Mouse (Mus musculus): Measurements from ENCODE around the gene Mapkap1. TPM values are rescaled to one million over a fixed set of nuclear protein-coding genes. Genes with fewer than 3 reads are reported as not detected.

Gene Mapkap1
- polyA plus RNA-seq, 1 experiment, result 5.9 TPM

GRCm38 (mm10) chr2:34639725-34640124 is 233.2 kb downstream of the Mapkap1 start:
- Histone ChIP-seq H3K27me3 (ENCODE audit: control insufficient read depth) (no peaks in the 10 kb centered on the region), H3K4me3 (replicated peaks) (no peak overlapping the region), H3K36me3 (ENCODE audit: control insufficient read depth) (no peaks in the 10 kb centered on the region), H3K4me1 (ENCODE audit: control insufficient read depth) (peaks cover 21% of the 10 kb centered on the region), H3K9me3 (ENCODE audit: control insufficient read depth, low read length) (no peaks in the 10 kb centered on the region)
- TF ChIP-seq GATA1 (IDR thresholded peaks at IDR 0.05; ENCODE audit: low read length), result no peak
- TF ChIP-seq TAL1 (IDR thresholded peaks at IDR 0.05; ENCODE audit: low read length), result no peak

- Histone ChIP-seq H3K4me3 (replicated peaks) (no peak overlapping the region), H3K4me1 (ENCODE audit: control insufficient read depth) (peaks cover 33% of the 10 kb centered on the region), H3K27me3 (ENCODE audit: control insufficient read depth) (0 out of 2 replicates have a peak, but pooled peaks cover 3% of the 10 kb centered on the region), H3K36me3 (ENCODE audit: control insufficient read depth) (no peaks in the 10 kb centered on the region), H3K9me3 (ENCODE audit: control insufficient read depth, low read length) (no peaks in the 10 kb centered on the region)
- TF ChIP-seq GATA1 (IDR thresholded peaks at IDR 0.05; ENCODE audit: low read length), result no peak
- no peak for TF ChIP-seq TAL1 (IDR thresholded peaks at IDR 0.05; ENCODE audit: low read length)
These were observed 235.8 kb downstream of the Mapkap1 start for GRCm38 (mm10) chr2:34642351-34642750.

GRCm38 (mm10) chr2:34644571-34645526 is 238.3 kb downstream of the Mapkap1 start:
- peaks cover 3% of the 10 kb centered on the region; the same call in 1 of the 2 replicates for H3K27me3 ChIP-seq (ENCODE audit: control insufficient read depth)
- TF ChIP-seq TAL1 (IDR thresholded peaks at IDR 0.05; ENCODE audit: low read length) (no peak), GATA1 (IDR thresholded peaks at IDR 0.05; ENCODE audit: low read length) (no peak)
- H3K9me3 ChIP-seq (ENCODE audit: control insufficient read depth, low read length), result no peaks in the 10 kb centered on the region
- H3K4me1 ChIP-seq (ENCODE audit: control insufficient read depth), result peaks cover 25% of the 10 kb centered on the region
- H3K4me3 ChIP-seq (replicated peaks), result no peak overlapping the region
- no peaks in the 10 kb centered on the region for H3K36me3 ChIP-seq (ENCODE audit: control insufficient read depth)

- TF ChIP-seq TAL1 (IDR thresholded peaks at IDR 0.05; ENCODE audit: low read length) (no peak), GATA1 (IDR thresholded peaks at IDR 0.05; ENCODE audit: low read length) (no peak)
- peak overlapping the region; percentile 66 for H3K4me3 ChIP-seq (replicated peaks)
- H3K9me3 ChIP-seq (ENCODE audit: control insufficient read depth, low read length), result no peaks in the 10 kb centered on the region
- H3K27me3 ChIP-seq (ENCODE audit: control insufficient read depth), result peaks cover 3% of the 10 kb centered on the region; the same call in 1 of the 2 replicates
- peaks cover 25% of the 10 kb centered on the region for H3K4me1 ChIP-seq (ENCODE audit: control insufficient read depth)
- no peaks in the 10 kb centered on the region for H3K36me3 ChIP-seq (ENCODE audit: control insufficient read depth)
These were observed 239.4 kb downstream of the Mapkap1 start for GRCm38 (mm10) chr2:34645851-34646540.

GRCm38 (mm10) chr2:34646541-34646865 is 239.9 kb downstream of the Mapkap1 start:
- H3K36me3 ChIP-seq (ENCODE audit: control insufficient read depth), result no peaks in the 10 kb centered on the region
- H3K9me3 ChIP-seq (ENCODE audit: control insufficient read depth, low read length), result no peaks in the 10 kb centered on the region; the same call in 1 of the 2 replicates
- H3K4me3 ChIP-seq (replicated peaks), result peak overlapping the region; percentile 66
- H3K27me3 ChIP-seq (ENCODE audit: control insufficient read depth), result peaks cover 3% of the 10 kb centered on the region; the same call in 1 of the 2 replicates
- TF ChIP-seq TAL1 (IDR thresholded peaks at IDR 0.05; ENCODE audit: low read length) (no peak), GATA1 (IDR thresholded peaks at IDR 0.05; ENCODE audit: low read length) (no peak)
- H3K4me1 ChIP-seq (ENCODE audit: control insufficient read depth), result peaks cover 25% of the 10 kb centered on the region

- H3K36me3 ChIP-seq (ENCODE audit: control insufficient read depth), result no peaks in the 10 kb centered on the region
- no peak overlapping the region for H3K4me3 ChIP-seq (replicated peaks)
- peaks cover 25% of the 10 kb centered on the region for H3K4me1 ChIP-seq (ENCODE audit: control insufficient read depth)
- H3K27me3 ChIP-seq (ENCODE audit: control insufficient read depth), result peaks cover 3% of the 10 kb centered on the region; the same call in 1 of the 2 replicates
- TF ChIP-seq TAL1 (IDR thresholded peaks at IDR 0.05; ENCODE audit: low read length) (no peak), GATA1 (IDR thresholded peaks at IDR 0.05; ENCODE audit: low read length) (no peak)
- no peaks in the 10 kb centered on the region; the same call in 1 of the 2 replicates for H3K9me3 ChIP-seq (ENCODE audit: control insufficient read depth, low read length)
These were observed 240.8 kb downstream of the Mapkap1 start for GRCm38 (mm10) chr2:34647410-34647809.

- H3K36me3 ChIP-seq (ENCODE audit: control insufficient read depth), result peaks cover 4% of the 10 kb centered on the region
- peaks cover 25% of the 10 kb centered on the region for H3K4me1 ChIP-seq (ENCODE audit: control insufficient read depth)
- no peaks in the 10 kb centered on the region for H3K9me3 ChIP-seq (ENCODE audit: control insufficient read depth, low read length)
- H3K27me3 ChIP-seq (ENCODE audit: control insufficient read depth), result peaks cover 35% of the 10 kb centered on the region
- H3K4me3 ChIP-seq (replicated peaks), result no peak overlapping the region
- TF ChIP-seq GATA1 (IDR thresholded peaks at IDR 0.05; ENCODE audit: low read length) (no peak), TAL1 (IDR thresholded peaks at IDR 0.05; ENCODE audit: low read length) (no peak)
These were observed 261.2 kb downstream of the Mapkap1 start for GRCm38 (mm10) chr2:34667820-34668219.

- H3K36me3 ChIP-seq (ENCODE audit: control insufficient read depth), result peaks cover 10% of the 10 kb centered on the region
- H3K4me3 ChIP-seq (replicated peaks), result no peak overlapping the region
- TF ChIP-seq TAL1 (IDR thresholded peaks at IDR 0.05; ENCODE audit: low read length) (no peak), GATA1 (IDR thresholded peaks at IDR 0.05; ENCODE audit: low read length) (no peak)
- peaks cover 25% of the 10 kb centered on the region for H3K4me1 ChIP-seq (ENCODE audit: control insufficient read depth)
- H3K9me3 ChIP-seq (ENCODE audit: control insufficient read depth, low read length), result no peaks in the 10 kb centered on the region
- H3K27me3 ChIP-seq (ENCODE audit: control insufficient read depth), result peaks cover 35% of the 10 kb centered on the region
These were observed 262.0 kb downstream of the Mapkap1 start for GRCm38 (mm10) chr2:34668440-34669191.
